Mouse (Mus musculus): ENCODE measurements around the gene Prr5l.

The Prr5l gene

DNA sequence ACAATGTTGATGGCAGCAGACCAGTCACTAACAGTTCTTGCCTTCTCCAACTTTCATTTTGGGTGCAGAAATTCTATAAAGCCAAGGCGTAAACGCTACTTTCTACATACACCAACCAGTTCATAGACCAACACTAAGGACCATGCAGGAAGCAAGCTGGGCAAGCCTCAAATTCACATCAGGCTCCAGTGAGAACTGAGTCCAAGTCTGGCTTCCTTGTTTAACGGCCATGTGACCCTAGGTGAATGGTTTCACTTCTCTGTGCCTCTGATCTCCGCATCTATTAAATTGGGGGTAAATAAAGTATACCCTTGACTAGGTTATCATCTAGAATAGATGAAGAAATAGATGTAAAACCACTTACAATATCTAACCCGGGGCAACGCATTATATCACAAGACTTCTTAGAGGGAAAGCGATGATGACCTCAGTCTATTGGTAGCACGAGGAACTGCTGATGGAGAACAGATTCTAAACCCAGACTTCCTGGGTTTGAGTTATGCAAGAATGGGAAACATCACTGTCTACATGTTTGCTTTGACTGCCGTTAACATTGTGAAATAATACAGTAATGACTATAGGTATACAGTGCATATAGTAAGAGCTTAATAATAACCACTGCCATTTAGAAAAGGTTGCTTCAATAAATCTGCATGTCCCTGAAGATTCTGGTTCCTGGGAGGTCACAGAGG lies 1.2 kb downstream of the Prr5l start:
- DNase-seq: no peak

- DNase-seq: peak in 1 of 2 experiments; percentile 37
Measured at GRCm38 (mm10) chr2:101871179-101871578, 11.6 kb downstream of the Prr5l start.

DNA sequence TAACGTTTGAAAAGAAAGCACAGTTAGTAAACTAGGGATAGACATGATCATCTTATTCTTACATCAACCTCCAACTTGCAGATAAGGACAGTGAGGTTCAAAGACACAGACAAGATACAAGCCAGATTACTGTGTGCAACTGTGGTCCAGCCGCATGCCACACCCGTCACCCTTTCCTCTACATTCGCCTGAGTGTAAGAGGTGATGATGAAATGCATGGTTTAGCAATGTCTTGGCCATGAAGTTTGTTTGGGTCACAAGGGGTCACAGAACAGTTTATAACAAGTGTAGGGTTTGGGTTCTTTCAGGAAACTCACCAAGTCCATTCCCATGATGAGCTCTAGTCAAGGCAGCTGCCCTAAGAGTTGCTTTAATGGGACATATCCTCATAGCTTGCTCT lies 14.1 kb downstream of the Prr5l start:
- no peak for DNase-seq

DNA sequence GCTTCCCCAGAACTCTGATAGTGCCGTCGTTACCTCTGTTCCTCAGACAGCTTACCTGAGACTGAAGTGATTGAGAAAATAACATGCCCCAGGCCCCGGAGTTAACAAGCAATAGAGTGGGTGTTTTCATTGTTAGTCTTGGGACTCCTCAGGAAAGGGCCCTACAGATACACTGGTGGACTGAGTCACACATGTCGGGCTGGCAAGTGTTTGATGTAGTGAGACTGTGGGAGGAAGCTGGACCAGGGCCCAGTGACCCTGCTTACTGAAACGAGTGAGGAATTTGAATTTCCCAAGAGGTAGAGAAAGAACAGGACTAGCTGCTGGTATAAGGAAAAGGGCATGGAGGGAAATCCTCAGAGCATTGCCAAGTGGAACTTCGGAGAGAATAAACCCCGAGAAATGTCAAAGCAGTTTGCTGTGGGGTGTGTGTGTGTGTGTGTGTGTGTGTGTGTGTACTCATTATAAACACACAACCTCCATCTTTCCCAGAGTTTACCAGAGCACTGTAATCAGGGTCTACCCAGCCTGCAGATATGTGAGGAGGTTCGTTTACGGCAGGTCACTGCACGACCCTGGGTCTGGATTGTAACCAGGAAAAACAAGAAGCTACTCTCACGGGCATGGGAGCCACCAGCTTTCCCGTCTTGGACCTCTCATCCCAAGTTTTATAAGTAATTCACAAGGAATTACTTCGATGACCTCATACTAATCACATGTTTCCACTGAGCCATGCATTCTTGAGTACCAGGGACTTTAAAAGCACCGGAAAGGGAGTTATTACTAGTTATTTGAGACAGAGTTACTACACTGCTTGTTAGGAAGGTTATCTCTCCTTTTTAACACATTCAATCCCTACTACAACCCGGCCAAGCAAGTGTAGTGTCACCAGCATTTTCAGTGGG lies 20.4 kb downstream of the Prr5l start:
- no peak for DNase-seq

DNA sequence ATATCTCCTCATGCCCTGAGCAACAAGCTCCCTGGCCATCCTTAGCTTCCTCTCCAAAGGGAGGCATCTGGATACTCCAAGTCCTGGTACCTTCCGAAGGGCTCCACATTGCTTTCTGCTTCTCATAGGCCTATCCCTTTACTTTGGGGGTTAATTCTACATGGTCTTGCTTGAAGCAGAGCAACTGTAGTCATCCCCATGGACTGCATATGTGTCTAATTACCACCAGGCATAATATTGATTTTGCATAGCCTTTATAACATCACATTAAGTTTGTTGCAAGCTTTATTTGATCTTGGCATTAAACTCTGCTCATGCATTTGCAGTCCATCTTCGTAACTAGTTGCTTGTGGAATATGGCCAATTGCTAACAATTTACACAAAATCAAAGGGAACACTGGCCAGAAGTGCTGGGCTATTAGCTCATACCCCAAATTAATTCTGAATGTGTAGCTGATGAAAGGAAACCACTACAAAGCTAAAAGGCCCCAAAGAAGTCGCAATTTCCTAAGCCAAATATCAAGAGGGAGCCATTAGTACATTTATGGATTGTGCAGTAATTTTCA lies 21.8 kb downstream of the Prr5l start:
- no peak for DNase-seq

GRCm38 (mm10) chr2:101856174-101856573 lies 26.7 kb downstream of the Prr5l start:
- no peak for DNase-seq

GRCm38 (mm10) chr2:101854792-101855191 lies 28.0 kb downstream of the Prr5l start:
- no peak for DNase-seq

DNA sequence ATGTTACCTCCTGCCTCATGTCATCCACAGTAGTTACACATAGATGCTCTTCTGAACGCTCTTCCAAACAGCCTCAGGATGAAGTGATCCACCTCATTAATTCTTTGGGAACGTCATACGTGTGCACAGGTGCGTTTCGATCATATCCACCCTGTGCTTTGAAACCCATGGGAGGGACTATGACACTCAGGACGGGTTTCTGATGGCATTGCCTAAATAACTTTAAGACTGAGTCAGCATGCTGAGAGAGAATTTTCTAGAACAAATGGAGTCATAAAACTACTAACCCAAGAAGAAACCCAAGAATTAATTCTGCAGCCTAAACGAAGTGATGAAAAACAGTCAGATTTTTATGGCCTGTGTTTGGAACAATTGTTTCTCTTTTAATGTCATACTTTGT lies 40.1 kb downstream of the Prr5l start:
- DNase-seq: no peak

DNA sequence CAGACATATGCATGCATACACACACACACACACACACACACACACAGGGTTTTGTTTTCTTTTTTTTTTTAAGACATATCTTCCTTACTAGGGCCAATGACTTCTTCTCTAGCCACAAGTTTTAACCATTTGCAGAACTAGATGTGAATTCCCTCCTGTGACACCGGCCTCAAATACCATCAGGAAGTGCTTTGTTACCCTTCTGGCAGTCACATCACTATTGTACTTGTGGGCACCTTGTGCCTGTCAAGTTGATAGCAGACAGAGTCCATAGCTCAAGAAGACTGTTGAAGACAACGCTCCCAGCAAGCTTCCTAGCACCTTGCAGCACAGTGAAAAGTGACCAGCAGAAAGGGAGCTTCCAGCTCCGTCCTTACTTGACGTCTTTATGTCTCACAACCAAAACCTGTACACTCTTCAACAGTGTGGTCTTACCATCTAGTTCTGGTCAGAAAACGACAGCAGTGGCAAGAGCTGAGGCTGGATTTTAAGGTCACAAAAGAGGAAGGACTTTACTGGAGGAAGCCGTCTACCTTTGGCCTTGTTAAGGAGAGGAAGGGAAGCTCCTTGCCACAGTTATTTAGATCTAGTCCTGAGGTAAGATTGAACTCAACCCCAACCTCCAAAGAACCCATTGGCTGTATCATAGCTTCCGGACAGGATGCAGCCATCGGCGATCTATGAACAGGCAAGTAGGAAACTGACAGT lies 47.9 kb downstream of the Prr5l start:
- no peak for DNase-seq

DNA sequence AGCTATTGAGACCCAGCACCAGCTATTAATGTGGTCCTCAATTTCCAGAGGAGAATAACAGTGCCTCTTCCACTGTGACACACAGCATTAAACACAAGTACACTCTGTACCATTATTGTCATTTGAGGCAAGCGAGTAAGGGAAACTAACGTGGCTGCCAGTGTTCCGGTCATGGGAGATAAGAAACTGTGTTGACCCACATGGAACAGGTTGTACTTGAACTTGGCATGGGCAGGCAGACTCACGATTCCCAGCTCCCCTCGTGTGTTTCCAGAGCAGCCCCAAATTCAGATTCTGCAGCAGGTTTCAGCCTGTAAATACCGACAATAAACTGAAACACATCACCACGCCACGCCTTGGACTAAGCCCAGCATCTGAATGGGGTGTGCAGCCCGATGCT lies 50.5 kb downstream of the Prr5l start:
- no peak for DNase-seq

- no peak for DNase-seq
Measured at GRCm38 (mm10) chr2:101831851-101832250, 51.0 kb downstream of the Prr5l start.

GRCm38 (mm10) chr2:101830186-101830915 lies 52.5 kb downstream of the Prr5l start:
- no peak for DNase-seq

- DNase-seq: no peak
Measured at GRCm38 (mm10) chr2:101829013-101829412, 53.8 kb downstream of the Prr5l start.

- DNase-seq: no peak
Measured at GRCm38 (mm10) chr2:101828057-101828643, 54.7 kb downstream of the Prr5l start.

DNA sequence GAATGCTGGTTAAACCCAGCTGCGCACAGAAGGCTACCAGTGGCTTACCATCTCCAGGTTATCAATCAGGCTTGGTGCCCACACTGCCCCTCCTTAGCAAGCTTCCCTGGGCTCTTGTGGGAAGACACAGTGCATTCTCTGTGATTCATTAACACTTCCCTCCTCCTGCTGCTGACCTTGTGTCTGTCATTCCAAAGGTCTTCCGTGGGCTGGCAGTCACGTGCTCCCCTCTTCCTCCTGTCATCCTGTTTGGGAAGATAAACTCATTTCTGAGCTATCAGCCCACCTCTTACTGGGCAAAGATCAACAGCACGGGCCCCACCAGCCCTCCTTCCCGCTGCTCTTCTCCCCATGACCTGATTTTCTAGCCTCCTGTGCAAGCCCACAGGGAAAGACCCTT lies 55.2 kb downstream of the Prr5l start:
- DNase-seq: no peak

- DNase-seq: no peak
Measured at GRCm38 (mm10) chr2:101826950-101827600, 55.8 kb downstream of the Prr5l start.

DNA sequence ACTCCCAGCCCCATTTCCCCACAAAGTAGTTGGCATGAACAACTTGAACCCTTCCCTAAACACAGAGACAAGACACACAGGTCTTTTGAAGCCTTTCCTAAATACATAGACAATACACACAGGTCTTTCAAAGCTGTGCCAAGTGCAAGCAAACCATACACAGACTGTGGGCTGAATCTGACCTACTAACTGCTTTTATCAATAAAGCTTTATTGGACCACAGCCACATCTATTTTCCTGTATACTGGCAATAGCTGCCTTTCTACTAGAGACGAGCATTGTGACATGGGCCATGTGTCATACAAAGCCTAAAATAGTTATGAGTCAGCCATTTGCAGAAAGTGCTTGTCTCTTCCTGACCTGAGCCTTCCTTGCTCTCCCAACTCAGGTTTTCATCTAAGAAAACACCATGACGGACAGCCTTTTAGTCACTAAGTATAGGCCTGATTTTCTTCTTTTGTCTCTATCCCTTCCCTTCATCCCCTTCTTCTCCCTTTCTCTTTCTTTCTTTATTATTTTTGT lies 56.6 kb downstream of the Prr5l start:
- no peak for DNase-seq

- DNase-seq: no peak
Measured at GRCm38 (mm10) chr2:101825226-101826120, 57.4 kb downstream of the Prr5l start.

DNA sequence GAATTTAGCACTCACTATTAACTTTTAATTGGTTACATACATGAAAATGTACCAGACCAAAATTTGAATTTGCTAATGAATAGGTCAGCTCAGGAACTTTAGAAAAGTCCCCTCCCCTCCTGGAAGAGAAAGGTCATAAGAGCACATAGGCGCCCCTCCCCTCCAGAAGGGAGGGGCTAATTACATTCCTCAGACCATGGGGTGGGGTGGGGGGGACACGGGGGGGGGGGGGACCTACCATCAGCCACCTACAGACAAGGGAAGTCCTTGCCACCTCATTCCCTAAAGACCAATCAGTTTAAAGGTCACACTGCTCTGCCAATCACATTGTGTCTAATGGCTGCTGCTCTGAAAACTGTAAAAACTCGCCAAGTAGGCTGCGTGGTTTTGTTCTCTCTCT lies 59.0 kb downstream of the Prr5l start:
- no peak for DNase-seq

- DNase-seq: no peak
Measured at GRCm38 (mm10) chr2:101822785-101823184, 60.0 kb downstream of the Prr5l start.
